Mouse (Mus musculus): Measurements from ENCODE around the gene Bbs1. TPM values are rescaled to one million over a fixed set of nuclear protein-coding genes. Genes with fewer than 3 reads are reported as not detected.

The Bbs1 gene
- polyA plus RNA-seq, 1 experiment: not detected

- TF ChIP-seq POLR2A (IDR thresholded peaks at IDR 0.05; ENCODE audit: insufficient read depth, low read depth, low read length): no peak
- no peak for TF ChIP-seq CTCF (IDR thresholded peaks at IDR 0.05; ENCODE audit: insufficient read depth, low read depth, low read length)
- WGBS: 63% methylated on average over 21 of the region's 21 CpGs
- H3K4me3 ChIP-seq (ENCODE audit: insufficient read depth, low read depth, low read length): no peak overlapping the region
Measured at GRCm38 (mm10) chr19:4896780-4897520, 9.5 kb downstream of the Bbs1 start.

GRCm38 (mm10) chr19:4891798-4892197, 14.6 kb downstream of the Bbs1 start:
- H3K4me1 ChIP-seq (ENCODE audit: control insufficient read depth, insufficient read depth, low read length): no peaks in the 10 kb centered on the region
- no peak overlapping the region for H3K27ac ChIP-seq (ENCODE audit: insufficient read depth, low read depth, low read length)
- TF ChIP-seq CTCF (IDR thresholded peaks at IDR 0.05; ENCODE audit: insufficient read depth, low read depth, low read length) (no peak), POLR2A (IDR thresholded peaks at IDR 0.05; ENCODE audit: insufficient read depth, low read depth, low read length) (no peak)
- H3K4me3 ChIP-seq (ENCODE audit: insufficient read depth, low read depth, low read length): no peak overlapping the region
- 83% methylated on average over 3 of the region's 3 CpGs for WGBS

More at GRCm38 (mm10) chr19:4896780-4897520, 9.5 kb downstream of the Bbs1 start:
- Histone ChIP-seq H3K27ac (ENCODE audit: insufficient read depth, low read depth, low read length) (no peak overlapping the region), H3K4me1 (ENCODE audit: control insufficient read depth, insufficient read depth, low read length) (no peaks in the 10 kb centered on the region)

GRCm38 (mm10) chr19:4889791-4890190, 16.6 kb downstream of the Bbs1 start:
- Histone ChIP-seq H3K4me1 (ENCODE audit: control insufficient read depth, insufficient read depth, low read length) (no peaks in the 10 kb centered on the region), H3K27ac (ENCODE audit: insufficient read depth, low read depth, low read length) (no peak overlapping the region), H3K4me3 (ENCODE audit: insufficient read depth, low read depth, low read length) (no peak overlapping the region)
- TF ChIP-seq POLR2A (IDR thresholded peaks at IDR 0.05; ENCODE audit: insufficient read depth, low read depth, low read length): no peak
- no peak for TF ChIP-seq CTCF (IDR thresholded peaks at IDR 0.05; ENCODE audit: insufficient read depth, low read depth, low read length)
- 89% methylated on average over 10 of the region's 10 CpGs for WGBS

DNA sequence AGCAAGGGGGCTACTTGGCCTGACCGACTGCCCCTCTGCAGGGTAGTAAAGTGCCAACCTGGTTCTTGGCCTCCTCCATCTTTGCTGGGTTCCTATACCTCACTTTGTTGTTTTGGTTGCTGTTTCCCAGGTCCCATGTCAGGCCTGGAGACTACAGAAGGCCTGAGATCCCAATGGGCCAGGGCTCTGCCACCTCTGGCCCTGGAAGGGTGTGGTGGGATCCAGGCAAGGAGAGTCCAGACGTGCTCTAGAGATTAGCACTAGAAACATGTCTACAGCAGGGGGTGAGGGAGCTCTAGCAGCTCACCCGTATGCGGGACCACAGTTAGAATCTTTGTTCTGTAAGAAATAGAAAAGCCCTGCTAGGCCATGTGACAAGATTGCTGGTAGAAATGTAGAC, 22.5 kb downstream of the Bbs1 start:
- TF ChIP-seq CTCF (IDR thresholded peaks at IDR 0.05; ENCODE audit: insufficient read depth, low read depth, low read length): no peak
- no peak for TF ChIP-seq POLR2A (IDR thresholded peaks at IDR 0.05; ENCODE audit: insufficient read depth, low read depth, low read length)
- WGBS: 84% methylated on average over 4 of the region's 4 CpGs
- Histone ChIP-seq H3K4me1 (ENCODE audit: control insufficient read depth, insufficient read depth, low read length) (peaks cover 9% of the 10 kb centered on the region), H3K4me3 (ENCODE audit: insufficient read depth, low read depth, low read length) (no peak overlapping the region), H3K27ac (ENCODE audit: insufficient read depth, low read depth, low read length) (no peak overlapping the region)

- WGBS: 62% methylated on average over 10 of the region's 10 CpGs
- no peak overlapping the region for H3K4me3 ChIP-seq (ENCODE audit: insufficient read depth, low read depth, low read length)
- TF ChIP-seq CTCF (IDR thresholded peaks at IDR 0.05; ENCODE audit: insufficient read depth, low read depth, low read length) (no peak), POLR2A (IDR thresholded peaks at IDR 0.05; ENCODE audit: insufficient read depth, low read depth, low read length) (no peak)
Measured at GRCm38 (mm10) chr19:4879324-4879703, 27.1 kb downstream of the Bbs1 start.

DNA sequence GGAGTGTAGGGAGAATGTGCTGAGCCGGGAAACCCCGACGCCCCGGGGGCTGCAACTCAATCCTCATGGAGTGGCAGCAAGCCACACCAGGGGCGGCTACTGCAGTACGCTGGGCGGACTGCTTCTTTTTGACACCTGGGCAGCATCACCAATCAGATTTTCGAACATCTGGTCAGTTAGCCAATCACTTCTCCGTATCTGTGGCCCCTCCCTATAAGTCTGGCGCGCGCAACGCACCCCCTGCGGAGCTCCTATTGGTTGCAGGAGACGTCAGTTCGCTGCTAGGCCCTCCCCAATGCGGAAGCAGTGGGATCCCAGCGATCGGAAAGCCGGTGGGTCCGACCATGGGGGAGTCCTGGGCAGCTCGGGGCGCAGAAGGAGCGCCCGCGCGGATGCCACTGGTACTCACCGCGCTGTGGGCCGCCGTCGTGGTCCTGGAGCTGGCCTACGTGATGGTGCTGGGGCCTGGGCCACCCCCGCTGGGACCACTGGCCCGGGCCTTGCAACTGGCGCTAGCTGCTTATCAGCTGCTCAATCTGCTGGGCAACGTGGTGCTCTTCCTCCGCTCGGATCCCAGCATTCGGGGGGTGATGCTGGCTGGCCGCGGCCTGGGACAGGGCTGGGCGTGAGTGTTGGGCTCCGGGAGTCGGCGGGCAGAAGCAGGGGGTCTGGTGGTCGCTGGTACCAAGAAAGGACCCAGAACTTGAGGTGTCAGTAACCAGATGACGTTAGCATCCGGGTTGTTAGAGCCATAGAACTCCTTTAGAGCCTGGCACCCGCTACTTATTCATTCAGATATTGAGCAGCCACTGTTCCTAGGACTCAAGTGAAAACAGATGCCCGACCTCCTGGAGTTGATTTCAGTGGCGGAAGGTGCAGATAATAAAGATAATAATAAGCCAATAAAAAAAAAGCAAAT, 27.8 kb downstream of the Bbs1 start, which contains the start of gene Zdhhc24:
Zdhhc24 (plus strand) TSS at position 264 of the 919 bp plus-strand sequence.
- H3K27ac ChIP-seq (ENCODE audit: insufficient read depth, low read depth, low read length): no peak within 1 kb of the TSS
- under 1% methylated on average over 52 of the region's 52 CpGs for WGBS
- H3K4me3 ChIP-seq (ENCODE audit: insufficient read depth, low read depth, low read length): peak within 1 kb of the TSS; percentile 66
- TF ChIP-seq POLR2A (IDR thresholded peaks at IDR 0.05; ENCODE audit: insufficient read depth, low read depth, low read length) (peak; percentile 67; the same call in 1 of the 2 replicates), CTCF (IDR thresholded peaks at IDR 0.05; ENCODE audit: insufficient read depth, low read depth, low read length) (no peak)
- H3K4me1 ChIP-seq (ENCODE audit: control insufficient read depth, insufficient read depth, low read length): peaks cover 17% of the 10 kb centered on the region

More at GRCm38 (mm10) chr19:4879324-4879703, 27.1 kb downstream of the Bbs1 start:
- Histone ChIP-seq H3K27ac (ENCODE audit: insufficient read depth, low read depth, low read length) (no peak overlapping the region), H3K4me1 (ENCODE audit: control insufficient read depth, insufficient read depth, low read length) (peaks cover 17% of the 10 kb centered on the region)

DNA sequence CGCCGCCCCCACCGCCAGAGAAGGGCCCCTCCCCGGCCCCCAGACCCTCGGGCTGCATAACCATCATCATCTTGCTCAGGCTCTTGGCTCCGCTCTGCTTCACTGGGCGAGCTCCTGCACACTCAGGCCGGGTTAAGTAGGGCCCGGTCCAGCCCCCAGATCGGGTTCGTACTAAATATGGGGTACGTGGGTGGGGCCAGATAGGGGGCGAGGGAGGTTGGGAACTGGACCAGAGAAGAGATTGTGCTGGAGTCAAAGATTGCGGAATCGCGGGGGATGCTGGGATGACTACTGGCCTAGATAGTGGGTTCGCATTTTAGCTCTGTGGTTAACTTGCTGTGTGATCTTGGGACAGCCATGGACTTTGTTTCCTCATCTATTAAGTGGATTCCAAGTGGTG, 28.6 kb downstream of the Bbs1 start, which contains the start of gene Actn3:
Actn3 (minus strand) TSS at position 125 of the 400 bp plus-strand sequence.
- TF ChIP-seq POLR2A (IDR thresholded peaks at IDR 0.05; ENCODE audit: insufficient read depth, low read depth, low read length) (no peak), CTCF (IDR thresholded peaks at IDR 0.05; ENCODE audit: insufficient read depth, low read depth, low read length) (no peak)
- peak within 1 kb of the TSS; percentile 66 for H3K4me3 ChIP-seq (ENCODE audit: insufficient read depth, low read depth, low read length)
- WGBS: 6% methylated on average over 17 of the region's 17 CpGs
- H3K27ac ChIP-seq (ENCODE audit: insufficient read depth, low read depth, low read length): no peak within 1 kb of the TSS
- H3K4me1 ChIP-seq (ENCODE audit: control insufficient read depth, insufficient read depth, low read length): peaks cover 17% of the 10 kb centered on the region

- Histone ChIP-seq H3K4me1 (ENCODE audit: control insufficient read depth, insufficient read depth, low read length) (peaks cover 17% of the 10 kb centered on the region), H3K27ac (ENCODE audit: insufficient read depth, low read depth, low read length) (no peak overlapping the region), H3K4me3 (ENCODE audit: insufficient read depth, low read depth, low read length) (no peak overlapping the region)
- WGBS: 72% methylated on average over 3 of the region's 3 CpGs
- TF ChIP-seq CTCF (IDR thresholded peaks at IDR 0.05; ENCODE audit: insufficient read depth, low read depth, low read length) (no peak), POLR2A (IDR thresholded peaks at IDR 0.05; ENCODE audit: insufficient read depth, low read depth, low read length) (no peak)
Measured at GRCm38 (mm10) chr19:4876755-4877154, 29.7 kb downstream of the Bbs1 start.
